Mouse (Mus musculus) liver, postnatal 0 days (tissue): ENCODE data around the gene Stx18.

Experiments used
- CTCF ChIP-seq: sonication (generic); IDR thresholded peaks from 2 replicates; pipeline ENCODE4 v1.5.1; 2016; ENCODE audit warnings: antibody characterized with exemption, low read depth
- EP300 ChIP-seq: IDR thresholded peaks from 2 replicates; pipeline ENCODE4 v1.6.1; 2016; ENCODE audit warnings: antibody characterized with exemption, low read depth, mild to moderate bottlenecking

- TF ChIP-seq CTCF, result no peak
- no peak for TF ChIP-seq EP300
Measured at GRCm38 (mm10) chr5:38159634-38160413, 121.3 kb downstream of the Stx18 start, which contains the start of gene Nsg1.
